Mouse (Mus musculus): Measurements from ENCODE around the gene Csrp1.

GRCm38 (mm10) chr1:135746248-135746647 lies 26.4 kb downstream of the Csrp1 start:
- TF ChIP-seq POLR2A (IDR thresholded peaks at IDR 0.05; ENCODE audit: control insufficient read depth, low read depth, low read length) (no peak), CTCF (IDR thresholded peaks at IDR 0.05; ENCODE audit: control insufficient read depth, insufficient read depth, insufficient replicate concordance, low read depth, low read length) (no peak)

Measured in testis, adult 2 months (tissue).